Mouse (Mus musculus): ENCODE results near the gene Gm49416. TPM values are rescaled to one million over a fixed set of nuclear protein-coding genes. Genes with fewer than 3 reads are reported as not detected.

Gene Gm49416
- polyA plus RNA-seq, 1 experiment: 1.2 TPM

- DNase-seq (ENCODE audit: low read depth in 1 of 2, low spot score in 2 of 2): no peak
- H3K36me3 ChIP-seq (ENCODE audit: control insufficient read depth, insufficient read depth, low read length): peaks cover 7% of the 10 kb centered on the region
- H3K4me3 ChIP-seq (ENCODE audit: extremely low read depth, insufficient read depth, insufficient read length): peak overlapping the region; percentile 89
- peak overlapping the region; percentile 87 for H3K27ac ChIP-seq (ENCODE audit: insufficient read depth, low read length)
- peaks cover 4% of the 10 kb centered on the region; the same call in 1 of the 2 replicates for H3K4me1 ChIP-seq (ENCODE audit: control insufficient read depth, insufficient read depth, insufficient read length)
- TF ChIP-seq POLR2A (IDR thresholded peaks at IDR 0.05; ENCODE audit: low read depth, low read length) (no peak), CTCF (IDR thresholded peaks at IDR 0.05; ENCODE audit: extremely low read depth, insufficient read depth, insufficient read length, insufficient replicate concordance) (no peak)
- WGBS: 2% methylated on average over 13 of the region's 13 CpGs
- no peaks in the 10 kb centered on the region for H3K27me3 ChIP-seq (ENCODE audit: control insufficient read depth, insufficient read depth, low read length)
Measured at GRCm38 (mm10) chr19:8898576-8898975, 9.8 kb downstream of the Gm49416 start.

GRCm38 (mm10) chr19:8899079-8899478, 10.4 kb downstream of the Gm49416 start:
- DNase-seq (ENCODE audit: low read depth in 1 of 2, low spot score in 2 of 2): no peak
- no peak for TF ChIP-seq POLR2A (IDR thresholded peaks at IDR 0.05; ENCODE audit: low read depth, low read length)
- TF ChIP-seq CTCF (IDR thresholded peaks at IDR 0.05; ENCODE audit: extremely low read depth, insufficient read depth, insufficient read length, insufficient replicate concordance): no peak
- Histone ChIP-seq H3K4me3 (ENCODE audit: extremely low read depth, insufficient read depth, insufficient read length) (no peak overlapping the region), H3K36me3 (ENCODE audit: control insufficient read depth, insufficient read depth, low read length) (peaks cover 10% of the 10 kb centered on the region), H3K27me3 (ENCODE audit: control insufficient read depth, insufficient read depth, low read length) (no peaks in the 10 kb centered on the region), H3K27ac (ENCODE audit: insufficient read depth, low read length) (no peak overlapping the region), H3K4me1 (ENCODE audit: control insufficient read depth, insufficient read depth, insufficient read length) (peaks cover 4% of the 10 kb centered on the region; the same call in 1 of the 2 replicates)
- WGBS: 48% methylated on average over 3 of the region's 3 CpGs

- H3K4me3 ChIP-seq (ENCODE audit: extremely low read depth, insufficient read depth, insufficient read length): no peak overlapping the region
- no peaks in the 10 kb centered on the region for H3K27me3 ChIP-seq (ENCODE audit: control insufficient read depth, insufficient read depth, low read length)
- H3K4me1 ChIP-seq (ENCODE audit: control insufficient read depth, insufficient read depth, insufficient read length): no peaks in the 10 kb centered on the region
- no peak for DNase-seq (ENCODE audit: low read depth in 1 of 2, low spot score in 2 of 2)
- 94% methylated on average over 5 of the region's 5 CpGs for WGBS
- H3K27ac ChIP-seq (ENCODE audit: insufficient read depth, low read length): no peak overlapping the region
- no peak for TF ChIP-seq POLR2A (IDR thresholded peaks at IDR 0.05; ENCODE audit: low read depth, low read length)
- TF ChIP-seq CTCF (IDR thresholded peaks at IDR 0.05; ENCODE audit: extremely low read depth, insufficient read depth, insufficient read length, insufficient replicate concordance): no peak
- H3K36me3 ChIP-seq (ENCODE audit: control insufficient read depth, insufficient read depth, low read length): peaks cover 39% of the 10 kb centered on the region
Measured at GRCm38 (mm10) chr19:8903412-8903811, 14.7 kb downstream of the Gm49416 start.

- 91% methylated on average over 6 of the region's 6 CpGs for whole genome bisulfite sequencing
- Histone ChIP-seq H3K4me3 (ENCODE audit: extremely low read depth, insufficient read depth, insufficient read length) (no peak overlapping the region), H3K36me3 (ENCODE audit: control insufficient read depth, insufficient read depth, low read length) (peaks cover 72% of the 10 kb centered on the region), H3K27ac (ENCODE audit: insufficient read depth, low read length) (no peak overlapping the region), H3K27me3 (ENCODE audit: control insufficient read depth, insufficient read depth, low read length) (no peaks in the 10 kb centered on the region), H3K4me1 (ENCODE audit: control insufficient read depth, insufficient read depth, insufficient read length) (no peaks in the 10 kb centered on the region)
- no peak for DNase-seq (ENCODE audit: low read depth in 1 of 2, low spot score in 2 of 2)
- no peak for TF ChIP-seq CTCF (IDR thresholded peaks at IDR 0.05; ENCODE audit: extremely low read depth, insufficient read depth, insufficient read length, insufficient replicate concordance)
- no peak for TF ChIP-seq POLR2A (IDR thresholded peaks at IDR 0.05; ENCODE audit: low read depth, low read length)
Measured at GRCm38 (mm10) chr19:8908531-8908930, 19.8 kb downstream of the Gm49416 start.

- no peak for DNase-seq (ENCODE audit: low read depth in 1 of 2, low spot score in 2 of 2)
- TF ChIP-seq CTCF (IDR thresholded peaks at IDR 0.05; ENCODE audit: extremely low read depth, insufficient read depth, insufficient read length, insufficient replicate concordance) (no peak), POLR2A (IDR thresholded peaks at IDR 0.05; ENCODE audit: low read depth, low read length) (no peak)
- Histone ChIP-seq H3K27me3 (ENCODE audit: control insufficient read depth, insufficient read depth, low read length) (no peaks in the 10 kb centered on the region), H3K27ac (ENCODE audit: insufficient read depth, low read length) (no peak overlapping the region), H3K36me3 (ENCODE audit: control insufficient read depth, insufficient read depth, low read length) (peaks cover 80% of the 10 kb centered on the region), H3K4me1 (ENCODE audit: control insufficient read depth, insufficient read depth, insufficient read length) (no peaks in the 10 kb centered on the region), H3K4me3 (ENCODE audit: extremely low read depth, insufficient read depth, insufficient read length) (no peak overlapping the region)
- WGBS: 97% methylated on average over 5 of the region's 5 CpGs
Measured at GRCm38 (mm10) chr19:8911810-8912209, 23.1 kb downstream of the Gm49416 start.

- WGBS: 88% methylated on average over 3 of the region's 3 CpGs
- DNase-seq (ENCODE audit: low read depth in 1 of 2, low spot score in 2 of 2): no peak
- Histone ChIP-seq H3K27me3 (ENCODE audit: control insufficient read depth, insufficient read depth, low read length) (no peaks in the 10 kb centered on the region), H3K36me3 (ENCODE audit: control insufficient read depth, insufficient read depth, low read length) (peaks cover 64% of the 10 kb centered on the region), H3K4me3 (ENCODE audit: extremely low read depth, insufficient read depth, insufficient read length) (no peak overlapping the region), H3K27ac (ENCODE audit: insufficient read depth, low read length) (no peak overlapping the region), H3K4me1 (ENCODE audit: control insufficient read depth, insufficient read depth, insufficient read length) (no peaks in the 10 kb centered on the region; the same call in 1 of the 2 replicates)
- TF ChIP-seq POLR2A (IDR thresholded peaks at IDR 0.05; ENCODE audit: low read depth, low read length) (no peak), CTCF (IDR thresholded peaks at IDR 0.05; ENCODE audit: extremely low read depth, insufficient read depth, insufficient read length, insufficient replicate concordance) (no peak)
Measured at GRCm38 (mm10) chr19:8914212-8914611, 25.5 kb downstream of the Gm49416 start.

GRCm38 (mm10) chr19:8919000-8919399, 30.3 kb downstream of the Gm49416 start:
- Histone ChIP-seq H3K27ac (ENCODE audit: insufficient read depth, low read length) (peak overlapping the region; percentile 53), H3K27me3 (ENCODE audit: control insufficient read depth, insufficient read depth, low read length) (no peaks in the 10 kb centered on the region), H3K4me1 (ENCODE audit: control insufficient read depth, insufficient read depth, insufficient read length) (peaks cover 7% of the 10 kb centered on the region), H3K36me3 (ENCODE audit: control insufficient read depth, insufficient read depth, low read length) (peaks cover 29% of the 10 kb centered on the region), H3K4me3 (ENCODE audit: extremely low read depth, insufficient read depth, insufficient read length) (no peak overlapping the region)
- DNase-seq (ENCODE audit: low read depth in 1 of 2, low spot score in 2 of 2): no peak
- TF ChIP-seq CTCF (IDR thresholded peaks at IDR 0.05; ENCODE audit: extremely low read depth, insufficient read depth, insufficient read length, insufficient replicate concordance) (no peak), POLR2A (IDR thresholded peaks at IDR 0.05; ENCODE audit: low read depth, low read length) (no peak)
- 44% methylated on average over 3 of the region's 3 CpGs for WGBS

Measured in spleen, adult 2 months (tissue).